Mouse (Mus musculus): ENCODE results near the gene Shisa4.

GRCm38 (mm10) chr1:135384171-135384570 is 9.1 kb upstream of the Shisa4 start:
- no peak for TF ChIP-seq CTCF (IDR thresholded peaks at IDR 0.05)
- no peak for TF ChIP-seq POLR2A (IDR thresholded peaks at IDR 0.05; ENCODE audit: insufficient read depth, low read depth, low read length)
- TF ChIP-seq EP300 (IDR thresholded peaks at IDR 0.05; ENCODE audit: insufficient read depth, low read depth, low read length), result no peak
